Mouse (Mus musculus) urinary bladder, postnatal 25 days (tissue): ENCODE data around the gene Usp2.
"Not testable (repeated sequence)": the region's sequence is repeated elsewhere in the genome, so short reads cannot be mapped to it uniquely, and the experiment has no call there.

Source experiments
- DNase-seq: peaks from one replicate; pipeline ENCODE4 v3.0.0; 2022; ENCODE audit warnings: low spot score

Usp2 gene

DNA sequence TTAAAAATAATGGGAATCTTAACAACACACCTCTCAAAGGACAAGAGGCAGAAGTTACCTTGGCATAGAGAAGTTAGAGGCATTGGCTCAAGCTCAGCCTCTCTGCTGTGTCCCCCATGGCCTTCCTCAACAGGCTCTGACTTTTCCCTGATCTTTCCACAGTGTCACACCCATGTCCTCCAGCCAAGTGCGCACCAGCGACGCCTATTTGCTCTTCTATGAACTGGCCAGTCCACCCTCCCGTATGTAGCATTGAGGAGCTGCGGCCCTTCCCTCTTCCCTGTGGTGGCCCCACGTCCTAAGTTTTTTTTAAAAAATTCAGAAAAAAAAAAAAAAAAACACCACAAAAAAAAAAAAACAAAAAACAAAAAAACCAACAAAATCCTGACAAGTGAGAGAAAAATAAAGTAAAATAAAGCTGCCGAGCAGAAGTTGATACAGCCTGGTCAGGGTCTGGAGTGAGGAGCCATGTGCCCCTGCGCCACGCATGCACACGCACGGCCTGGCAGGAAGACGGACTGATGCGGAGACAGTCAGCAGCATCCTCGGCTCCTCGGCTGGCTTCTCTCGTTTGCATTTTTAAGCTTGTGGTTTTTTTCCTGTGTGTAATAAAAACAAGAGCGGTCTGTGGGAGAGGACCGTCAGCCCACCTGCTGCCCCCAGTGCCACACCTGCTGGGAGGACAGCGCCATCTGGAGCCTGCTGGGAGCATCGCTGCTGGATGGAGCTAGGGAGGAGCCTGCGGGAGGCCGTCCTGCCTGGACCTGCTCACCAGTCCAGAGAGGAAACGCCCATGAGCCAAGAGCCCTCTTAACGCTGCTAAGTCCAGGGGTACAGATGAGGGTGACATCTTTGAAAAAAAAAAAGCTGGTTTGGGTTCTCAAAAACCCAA lies 27.0 kb downstream of the Usp2 start:
- DNase-seq = peak; percentile 67

DNA sequence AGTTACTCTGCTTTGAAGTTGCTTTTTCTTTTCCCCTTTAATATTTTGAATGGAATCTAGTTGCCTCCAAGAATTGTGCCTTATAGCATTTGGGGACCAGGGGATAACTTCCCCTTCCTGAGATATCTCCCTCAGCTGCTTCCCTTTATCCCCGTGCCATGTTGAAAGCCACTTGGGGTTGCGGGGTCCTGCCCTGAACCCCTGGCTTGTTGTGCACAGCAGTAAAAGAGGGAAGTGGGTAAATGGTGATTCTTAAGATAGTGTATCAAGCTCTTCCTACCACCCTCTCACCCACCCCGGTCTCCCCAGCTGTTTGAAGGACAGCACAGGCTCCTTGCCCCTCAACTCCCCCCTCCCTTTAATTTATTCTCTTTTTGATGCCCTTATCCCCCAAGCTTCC lies 27.9 kb downstream of the Usp2 start:
- no peak for DNase-seq

DNA sequence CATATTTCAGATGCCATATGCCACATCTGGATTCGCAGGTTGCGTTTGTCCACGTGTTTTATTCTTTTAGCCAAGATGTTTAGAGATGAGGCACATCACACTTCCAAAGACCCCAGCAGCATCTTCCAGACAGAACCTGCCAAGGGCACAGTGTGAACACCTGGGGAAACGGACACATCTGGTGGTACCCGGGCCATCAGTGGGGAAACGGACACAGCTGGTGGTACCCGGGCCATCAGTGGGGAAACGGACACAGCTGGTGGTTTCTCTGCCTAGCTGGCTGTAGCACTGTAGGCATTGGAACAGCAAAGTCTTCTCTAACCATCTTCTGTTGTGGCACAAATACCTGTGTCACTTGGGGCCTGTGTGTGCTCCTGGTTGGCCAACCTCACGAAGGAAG lies 29.0 kb downstream of the Usp2 start:
- DNase-seq = no peak

DNA sequence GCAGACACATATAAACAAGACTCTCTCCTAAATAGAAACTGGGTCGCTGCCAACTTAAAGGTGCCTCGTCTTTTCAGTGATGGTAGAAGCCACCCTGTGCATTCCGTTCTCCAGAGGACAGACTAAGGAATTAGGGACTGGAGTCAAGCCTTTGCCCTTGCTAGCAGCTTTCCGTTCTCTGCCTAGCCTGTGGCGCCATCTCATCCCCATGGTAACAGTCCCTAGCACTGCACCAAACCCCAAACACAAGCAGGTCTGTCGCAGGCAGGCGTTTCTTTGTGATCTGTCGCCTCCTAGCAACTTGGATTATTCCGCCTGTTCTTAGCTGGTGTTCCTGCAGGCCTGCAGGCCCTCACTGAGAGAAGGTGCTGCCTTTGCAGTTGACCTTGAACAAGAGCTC lies 29.7 kb downstream of the Usp2 start:
- DNase-seq = no peak

DNA sequence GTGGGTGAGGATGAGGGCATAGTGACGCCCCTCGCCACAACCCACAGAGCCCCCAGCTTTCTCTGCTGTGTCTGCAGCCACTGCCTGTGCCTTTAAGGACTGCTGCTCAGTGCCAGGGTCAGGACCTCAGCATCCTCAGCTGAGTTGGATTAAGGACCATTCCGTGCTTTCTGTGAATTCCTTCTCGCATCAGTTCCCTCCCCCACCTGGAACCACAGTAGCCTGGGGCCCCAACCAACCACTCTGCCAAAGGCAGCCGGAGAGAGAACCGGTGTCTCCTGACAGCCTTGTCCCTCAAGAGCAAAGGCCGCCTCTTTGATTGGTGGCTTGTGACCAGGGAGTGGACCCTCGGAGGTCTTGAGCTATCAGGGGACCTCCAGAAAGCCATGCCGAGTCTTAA lies 34.7 kb downstream of the Usp2 start, which contains the start of gene Mfrp:
Gene Mfrp (plus strand): TSS at position 240 of the 400 bp plus-strand sequence.
- no peak for DNase-seq

DNA sequence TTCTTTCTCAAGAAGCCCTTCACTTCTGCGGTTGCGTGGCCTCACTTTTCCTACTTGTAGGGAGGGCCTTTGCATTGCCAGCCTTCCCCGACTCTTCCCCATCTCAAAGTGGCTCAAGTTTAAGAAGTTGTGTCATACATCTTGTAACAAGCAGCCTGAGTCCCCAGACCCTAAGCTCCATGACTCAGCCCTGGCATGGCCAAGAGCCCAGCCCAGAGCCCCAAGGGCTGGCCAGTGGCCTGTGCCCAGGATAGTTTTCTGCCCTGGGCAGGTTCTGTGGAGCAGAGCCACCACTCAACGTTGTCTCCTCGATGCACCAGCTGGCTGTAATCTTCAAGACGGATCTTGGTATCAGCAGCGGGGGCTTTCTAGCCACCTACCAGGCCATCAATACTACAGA lies 38.1 kb downstream of the Usp2 start:
- no peak for DNase-seq

DNA sequence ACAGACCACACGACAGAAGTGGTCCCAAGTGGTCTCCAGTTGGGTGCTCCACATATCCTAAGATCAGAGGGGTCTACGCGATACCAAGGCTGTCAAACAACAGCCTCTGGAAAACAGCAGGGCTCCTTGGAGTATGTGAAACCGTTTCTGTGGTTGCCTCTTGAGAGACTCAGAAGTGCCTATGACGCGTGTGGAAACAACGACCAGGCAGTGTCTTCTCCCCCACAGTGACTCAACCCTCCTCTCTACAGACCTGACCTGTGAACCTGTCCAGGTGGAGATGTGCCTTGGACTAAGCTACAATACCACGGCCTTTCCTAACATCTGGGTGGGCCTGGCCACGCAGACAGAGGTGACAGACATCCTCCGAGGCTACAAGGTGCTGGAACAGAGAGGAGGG lies 39.0 kb downstream of the Usp2 start:
- DNase-seq = no peak

DNA sequence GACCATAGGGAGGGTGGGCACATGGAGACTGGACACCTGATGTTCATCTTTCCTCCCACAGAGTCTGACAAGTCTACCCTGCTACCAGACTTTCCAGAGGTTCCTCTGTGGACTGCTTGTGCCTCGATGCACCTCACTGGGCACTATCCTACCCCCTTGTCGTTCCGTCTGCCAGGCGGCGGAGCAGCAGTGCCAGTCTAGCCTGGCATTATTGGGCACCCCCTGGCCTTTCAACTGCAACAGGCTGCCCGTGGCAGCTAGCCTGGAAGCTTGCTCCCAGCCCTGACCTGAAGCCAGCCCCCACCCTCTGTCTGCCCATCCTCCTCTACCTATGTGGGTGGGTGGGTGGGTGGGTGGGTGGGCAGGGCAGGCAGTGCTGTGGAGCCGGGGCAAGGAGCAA lies 39.4 kb downstream of the Usp2 start:
- no peak for DNase-seq

DNA sequence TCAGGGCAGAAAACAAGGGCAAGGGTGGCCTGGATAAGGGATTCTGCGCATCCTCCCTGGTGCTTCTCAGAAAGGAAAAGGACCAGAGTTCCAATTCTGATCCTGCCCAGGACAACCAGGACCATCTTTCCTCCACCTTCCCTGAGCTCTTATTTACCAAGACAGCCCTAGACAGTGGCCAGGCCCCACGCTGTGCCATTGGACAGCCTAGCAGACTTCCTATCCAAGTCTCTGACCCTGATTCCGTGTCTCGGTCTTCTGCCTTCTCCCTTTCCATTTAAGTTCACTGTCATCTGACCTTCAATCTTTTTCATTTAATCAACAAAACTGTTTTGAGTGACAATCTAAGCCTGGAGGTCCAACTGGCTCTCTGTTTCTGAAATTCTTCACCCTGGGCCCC lies 39.8 kb downstream of the Usp2 start:
- DNase-seq = no peak

DNA sequence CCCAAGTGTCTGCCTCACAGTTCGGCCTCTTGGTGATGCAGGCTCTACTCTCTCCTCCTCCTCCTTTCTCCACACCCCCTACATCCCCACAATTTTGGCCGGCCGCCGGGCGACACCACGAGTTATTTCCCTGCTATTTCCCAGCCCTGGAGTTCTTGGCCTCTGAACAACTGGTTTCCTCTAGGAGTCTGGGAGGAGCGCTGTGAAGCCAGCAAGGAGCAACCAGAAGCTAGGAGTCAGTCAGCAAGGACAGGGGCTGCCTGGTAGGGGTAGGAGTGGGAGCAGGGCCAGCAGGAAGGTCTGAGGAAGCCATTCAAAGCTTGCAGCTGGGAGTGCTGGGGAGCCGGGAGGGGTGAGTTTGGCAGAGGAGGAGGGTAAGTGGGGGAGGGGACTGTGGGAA lies 40.3 kb downstream of the Usp2 start, which contains the start of gene C1qtnf5:
Gene C1qtnf5 (plus strand): TSS at position 136 of the 400 bp plus-strand sequence.
- peak; percentile 73 for DNase-seq

DNA sequence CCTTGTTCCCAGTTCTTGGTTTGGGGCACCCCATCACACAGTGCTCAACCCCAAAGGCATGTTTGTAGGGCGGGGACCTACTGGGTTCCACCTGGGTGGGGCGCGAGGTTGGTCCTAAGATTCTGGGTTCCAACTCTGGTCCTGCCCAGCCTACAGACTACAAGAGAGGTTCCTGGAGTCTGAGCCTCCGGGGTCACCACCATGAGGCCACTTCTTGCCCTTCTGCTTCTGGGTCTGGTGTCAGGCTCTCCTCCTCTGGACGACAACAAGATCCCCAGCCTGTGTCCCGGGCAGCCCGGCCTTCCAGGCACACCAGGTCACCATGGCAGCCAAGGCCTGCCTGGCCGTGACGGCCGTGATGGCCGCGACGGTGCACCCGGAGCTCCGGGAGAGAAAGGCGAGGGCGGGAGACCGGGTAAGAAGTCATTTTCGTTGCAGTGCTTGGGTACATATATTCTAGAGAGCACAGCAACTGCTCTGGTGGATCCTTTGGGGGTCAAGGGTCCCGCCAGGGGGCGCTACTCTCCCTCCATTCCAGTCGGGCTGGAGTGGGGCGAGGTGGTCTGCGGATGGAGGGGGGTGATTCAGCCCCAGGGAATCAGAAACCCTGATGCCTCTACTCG lies 40.8 kb downstream of the Usp2 start:
- DNase-seq = no peak

DNA sequence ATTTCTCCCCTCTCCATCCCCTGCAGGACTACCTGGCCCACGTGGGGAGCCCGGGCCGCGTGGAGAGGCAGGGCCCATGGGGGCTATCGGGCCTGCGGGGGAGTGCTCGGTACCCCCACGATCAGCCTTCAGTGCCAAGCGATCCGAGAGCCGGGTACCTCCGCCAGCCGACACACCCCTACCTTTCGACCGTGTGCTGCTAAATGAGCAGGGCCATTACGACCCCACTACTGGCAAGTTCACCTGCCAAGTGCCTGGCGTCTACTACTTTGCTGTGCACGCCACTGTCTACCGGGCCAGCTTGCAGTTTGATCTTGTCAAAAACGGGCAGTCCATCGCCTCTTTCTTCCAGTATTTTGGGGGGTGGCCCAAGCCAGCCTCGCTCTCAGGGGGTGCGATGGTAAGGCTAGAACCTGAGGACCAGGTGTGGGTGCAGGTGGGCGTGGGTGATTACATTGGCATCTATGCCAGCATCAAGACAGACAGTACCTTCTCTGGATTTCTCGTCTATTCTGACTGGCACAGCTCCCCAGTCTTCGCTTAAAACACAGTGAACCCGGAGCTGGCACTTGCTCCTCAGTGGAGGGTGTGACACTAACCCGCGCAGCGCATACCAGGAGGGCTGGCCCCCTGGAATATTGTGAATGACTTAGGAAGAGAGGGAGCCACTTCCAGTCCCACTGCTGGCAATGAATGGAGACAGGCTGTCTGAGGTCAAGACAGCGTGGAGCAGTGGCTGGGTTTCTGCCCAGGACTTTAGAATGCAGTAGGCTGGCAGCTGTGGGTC lies 41.6 kb downstream of the Usp2 start:
- DNase-seq = no peak

DNA sequence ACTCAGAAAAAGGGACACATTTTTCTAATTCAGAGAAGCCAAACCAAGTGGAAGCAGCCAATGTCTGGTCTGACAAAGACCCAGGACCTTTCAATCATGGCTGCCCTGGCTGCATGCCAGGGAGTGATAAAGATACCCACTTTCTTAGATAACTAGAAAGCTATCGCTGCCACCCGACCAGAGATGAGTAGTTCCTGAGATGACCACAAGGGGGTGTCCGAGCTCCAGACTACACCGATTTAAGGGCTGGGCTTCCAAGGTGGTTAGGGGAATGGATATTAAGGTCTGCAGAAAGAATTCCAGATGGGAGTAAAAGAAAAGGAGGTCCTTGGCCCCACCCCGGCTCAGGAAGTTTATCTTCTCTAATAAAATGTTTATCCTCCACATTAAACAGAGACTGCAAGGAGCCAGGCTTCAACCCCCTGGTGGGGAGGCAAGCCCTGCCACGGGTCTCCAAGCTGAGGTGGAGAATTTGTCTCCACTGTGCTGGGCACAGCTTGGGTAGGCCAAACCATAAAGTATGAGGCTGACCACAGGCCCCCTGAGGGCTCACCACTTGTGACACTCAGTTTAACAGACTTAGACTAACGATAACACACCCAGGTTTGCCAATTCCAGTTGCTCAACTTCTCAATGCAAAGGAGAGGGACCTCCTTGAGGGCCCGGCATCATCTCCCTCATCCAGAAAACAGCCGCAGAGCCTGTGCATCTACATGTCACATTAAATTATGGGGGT lies 42.7 kb downstream of the Usp2 start:
- peak; percentile 59 for DNase-seq

DNA sequence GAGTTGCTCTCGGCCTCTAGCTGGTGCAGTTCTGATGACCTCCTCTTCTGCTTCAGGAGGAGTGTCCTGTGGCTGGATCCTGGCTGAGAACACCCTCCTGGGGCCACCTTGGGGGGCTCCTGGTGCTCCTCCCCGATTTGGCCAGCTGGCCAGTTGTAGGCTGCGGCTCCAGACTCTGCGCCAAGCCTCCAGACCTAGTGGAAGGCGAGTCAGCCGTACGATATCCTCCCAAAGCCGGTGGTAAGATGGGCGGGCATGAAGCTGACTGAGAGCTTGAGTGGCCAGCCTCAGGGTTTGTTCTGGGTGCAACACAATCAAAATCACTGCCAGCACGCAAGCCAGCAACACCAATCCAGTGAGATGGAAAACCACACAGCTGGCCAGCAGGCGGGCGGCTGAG lies 45.1 kb downstream of the Usp2 start:
- not testable (repeated sequence) for DNase-seq

DNA sequence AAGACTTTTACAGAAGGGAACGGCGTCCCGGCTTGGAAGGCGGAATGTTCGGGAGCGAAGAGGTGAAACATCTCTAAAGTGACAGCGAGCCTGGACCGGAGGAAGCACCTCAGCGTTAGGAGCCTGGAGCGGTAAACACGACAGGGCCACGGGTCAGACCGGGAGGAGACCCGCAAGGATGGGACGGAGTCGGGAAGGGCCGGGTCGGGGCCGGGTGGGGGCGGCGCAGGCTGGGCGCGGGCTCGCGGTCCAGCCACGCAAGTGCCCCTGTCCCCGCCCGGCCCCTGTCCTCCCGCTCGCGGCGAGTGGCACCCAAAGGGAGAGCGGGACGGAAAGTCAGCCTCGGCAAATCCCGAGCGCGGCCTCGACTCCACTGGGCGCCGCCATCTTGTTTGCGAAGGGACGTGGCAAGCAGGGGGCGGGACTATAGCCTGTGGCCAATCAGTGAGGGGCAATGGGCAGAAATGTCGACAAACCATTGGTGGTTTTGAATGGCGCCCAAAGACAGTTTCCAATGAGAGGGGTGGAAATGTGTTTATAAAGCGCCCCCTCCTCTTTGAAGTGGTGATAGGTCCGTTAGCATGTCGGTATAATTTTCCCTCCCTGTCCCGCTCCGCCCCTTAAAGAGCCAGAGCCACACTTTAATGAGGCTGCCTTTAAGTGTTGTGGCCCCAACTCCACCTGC lies 46.4 kb downstream of the Usp2 start, which contains the start of the genes Gm49380 and Rnf26:
Gene Gm49380 (minus strand): TSS at position 396 of the 685 bp plus-strand sequence.
Gene Rnf26 (minus strand): TSS at position 413 of the 685 bp plus-strand sequence.
- DNase-seq = peak; percentile 93

DNA sequence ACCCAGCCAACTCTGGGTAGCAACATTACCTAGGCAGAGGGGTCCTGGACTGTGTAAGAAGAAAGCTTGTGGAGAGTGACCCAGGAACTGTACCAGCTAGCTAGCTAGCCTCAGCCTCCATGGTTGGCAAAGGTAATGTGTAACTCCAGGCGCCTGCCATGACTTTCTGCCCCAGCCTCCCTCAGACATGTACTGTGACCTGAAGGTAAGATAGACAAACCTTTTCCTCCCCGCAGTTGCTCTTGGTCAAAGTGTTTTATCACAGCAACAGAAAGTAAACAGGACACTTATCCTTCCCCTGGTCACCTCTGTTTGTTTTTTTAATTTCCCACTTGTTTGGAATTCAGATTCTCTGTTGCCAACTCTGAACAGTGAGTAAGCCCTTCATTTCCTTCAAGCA lies 47.6 kb downstream of the Usp2 start:
- DNase-seq = no peak

DNA sequence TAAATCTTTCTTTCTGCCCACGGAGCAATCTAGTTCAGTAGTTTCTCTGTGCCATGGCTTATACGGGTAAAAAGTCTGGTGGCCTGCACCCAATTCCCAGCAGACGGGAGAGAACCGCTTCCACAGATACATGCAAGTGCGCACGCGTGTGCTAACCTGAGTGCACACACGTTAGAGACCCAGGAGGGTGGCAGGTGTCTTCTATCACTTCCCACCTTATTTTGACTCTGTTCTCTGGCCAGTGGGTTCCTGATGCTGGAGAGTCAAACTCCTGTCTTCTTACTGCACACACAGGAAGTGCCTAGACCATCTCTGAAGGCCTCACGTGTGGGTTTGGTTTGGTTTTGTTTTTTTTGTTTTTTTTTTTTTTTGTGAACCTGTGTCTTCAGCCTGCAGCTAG lies 48.8 kb downstream of the Usp2 start:
- DNase-seq = no peak

DNA sequence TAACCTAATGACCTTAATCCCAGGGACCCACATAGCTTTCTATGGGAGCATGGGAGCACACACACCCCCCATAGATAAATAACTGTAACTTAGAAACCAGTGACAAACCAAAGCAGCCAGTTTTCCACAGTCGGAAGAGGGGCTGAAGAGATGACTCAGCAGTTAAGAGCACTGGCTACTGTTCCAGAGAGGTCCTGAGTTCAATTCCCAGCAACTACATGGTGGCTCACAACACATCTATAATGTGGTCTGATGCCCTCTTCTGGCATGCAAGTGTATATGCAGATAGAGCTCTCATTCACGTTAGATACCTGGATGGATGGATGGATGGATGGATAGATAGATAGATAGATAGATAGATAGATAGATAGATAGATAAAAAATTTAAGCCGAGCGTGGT lies 49.4 kb downstream of the Usp2 start:
- no peak for DNase-seq

DNA sequence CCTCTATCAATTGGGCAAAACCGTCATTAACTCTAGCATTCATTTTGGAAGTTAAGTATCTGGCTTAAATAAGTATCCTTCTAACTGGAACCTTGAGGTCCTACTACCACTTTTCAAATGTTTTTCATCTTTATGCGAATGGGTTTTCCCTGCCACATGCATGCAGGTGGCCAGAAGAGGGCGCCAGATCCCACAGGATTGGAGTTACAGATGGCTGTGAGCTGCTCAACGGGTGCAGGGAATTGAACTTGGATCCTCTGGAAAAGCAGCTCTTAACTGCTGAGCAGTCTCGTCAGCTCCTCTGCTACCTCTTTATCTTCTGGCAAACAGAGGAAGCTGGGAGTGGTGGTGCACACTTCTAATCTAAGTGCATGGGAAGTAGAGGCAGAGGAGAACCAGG lies 52.2 kb downstream of the Usp2 start:
- no peak for DNase-seq

DNA sequence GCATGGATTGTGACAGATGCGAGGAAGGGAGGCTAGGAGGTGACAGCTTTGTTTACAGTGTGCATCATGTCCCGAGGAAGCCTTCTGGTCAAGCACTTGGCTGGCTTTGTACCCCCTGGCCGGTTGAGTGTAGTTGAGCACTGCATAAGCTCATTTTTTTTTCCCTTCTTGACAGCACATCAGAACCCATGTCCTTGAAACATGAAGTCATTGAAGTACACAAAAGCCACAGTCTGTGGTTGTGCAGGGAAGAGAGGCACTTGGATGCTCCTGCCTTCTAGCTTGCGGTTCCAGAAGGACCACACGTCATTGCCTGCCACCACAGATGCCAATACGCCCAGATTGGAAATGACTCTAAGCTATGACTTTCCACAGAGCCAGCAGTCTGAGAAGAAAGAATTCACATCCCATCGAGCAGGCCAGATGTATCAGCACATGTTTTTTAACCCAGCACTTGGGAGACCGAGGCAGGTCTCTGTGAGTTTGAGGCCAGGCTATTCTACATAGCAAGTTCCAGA lies 53.2 kb downstream of the Usp2 start:
- DNase-seq = no peak

DNA sequence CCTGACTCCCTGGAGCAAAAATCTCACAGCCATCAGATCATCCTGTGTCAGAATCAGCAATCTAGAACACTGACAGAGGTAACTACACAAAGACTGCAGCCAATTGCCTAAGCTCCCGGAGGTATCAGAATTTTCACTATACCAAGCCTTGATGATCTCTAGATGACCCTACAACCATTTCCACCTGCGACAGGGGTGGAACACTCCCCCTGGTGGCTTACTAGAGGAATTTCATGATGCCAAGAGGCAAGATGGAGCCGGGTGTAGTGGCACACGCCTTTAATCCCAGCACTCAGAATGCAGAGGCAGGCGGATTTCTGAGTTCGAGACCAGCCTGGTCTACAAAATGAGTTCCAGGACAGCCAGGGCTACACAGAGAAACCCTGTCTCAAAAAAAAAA lies 57.5 kb downstream of the Usp2 start:
- no peak for DNase-seq
